Mouse (Mus musculus) lung, embryonic 14.5 days (tissue): ENCODE data around the gene Egln1. TPM values are rescaled to one million over a fixed set of nuclear protein-coding genes. Genes with fewer than 3 reads are reported as not detected.

Experiments
- ATAC-seq: fragments of 200-750 bp; cut with Nextera tagmentation; 2 replicates; pipeline ENCODE4 v1.8.0; 2017; ENCODE audit warnings: mild to moderate bottlenecking, moderate TSS enrichment, moderate library complexity; ENCODE audit not compliant: insufficient read depth
- DNase-seq: peaks from one replicate; pipeline ENCODE4 v3.0.0-alpha.2; 2015
- H3K27ac ChIP-seq: fragments of 300-500 bp; sonication (generic); 2 replicates; pipeline ENCODE4 v1.5.1; 2014; ENCODE audit warnings: low read depth, mild to moderate bottlenecking, moderate library complexity
- H3K27me3 ChIP-seq: fragments of 300-500 bp; sonication (generic); 2 replicates; pipeline ENCODE4 v1.6.1; 2014; ENCODE audit warnings: low read length, control low read depth; ENCODE audit not compliant: insufficient read depth
- H3K36me3 ChIP-seq: fragments of 300-500 bp; sonication (generic); 2 replicates; pipeline ENCODE4 v1.6.1; 2014; ENCODE audit warnings: control low read depth; ENCODE audit not compliant: insufficient read depth
- H3K4me1 ChIP-seq: fragments of 300-500 bp; sonication (generic); 2 replicates; pipeline ENCODE4 v1.6.1; 2014; ENCODE audit warnings: antibody characterized with exemption, control low read depth; ENCODE audit not compliant: insufficient read depth
- H3K4me2 ChIP-seq: fragments of 300-500 bp; sonication (generic); 2 replicates; pipeline ENCODE4 v1.6.1; 2014; ENCODE audit warnings: mild to moderate bottlenecking
- H3K4me3 ChIP-seq: fragments of 300-500 bp; sonication (generic); 2 replicates; pipeline ENCODE4 v1.5.1; 2014; ENCODE audit warnings: low read depth, low read length
- H3K9ac ChIP-seq: fragments of 300-500 bp; sonication (generic); 2 replicates; pipeline ENCODE4 v1.6.1; 2014
- H3K9me3 ChIP-seq: fragments of 300-500 bp; sonication (generic); 2 replicates; pipeline ENCODE4 v1.6.1; 2016; ENCODE audit warnings: low read depth, low read length, control low read depth
- CTCF ChIP-seq: IDR thresholded peaks from 2 replicates; pipeline ENCODE4 v1.5.1; 2016; ENCODE audit warnings: antibody characterized with exemption, low read depth
- WGBS: fragments of 180-500 bp; shearing (Covaris S2); extraction: QIAGEN DNeasy Blood & Tissue Kit; methylation state at CpG from one replicate; pipeline ENCODE4 v1.1.7; 2014; 5-methylcytosine and 5-hydroxymethylcytosine counted together
- polyA plus RNA-seq: library from polyadenylated mRNA; unstranded; fragments of >200 nt; fragmentation: Nextera tagmentation; extraction: Ambion mirVana; gene quantifications from 2 replicates; pipeline ENCODE4 v1.2.1, GENCODE M21; 2014

Gene Egln1
- polyA plus RNA-seq, 1 experiment from 2014 or later, result 14.4 TPM

- Histone ChIP-seq H3K9me3 (no peaks in the 10 kb centered on the region), H3K9ac (no peak overlapping the region), H3K4me2 (no peak overlapping the region), H3K4me1 (0 out of 2 replicates have a peak, but pooled peaks cover 7% of the 10 kb centered on the region), H3K27me3 (no peaks in the 10 kb centered on the region), H3K27ac (no peak overlapping the region), H3K36me3 (peaks cover 20% of the 10 kb centered on the region; the same call in 1 of the 2 replicates), H3K4me3 (no peak overlapping the region)
- DNase-seq, result no peak
- WGBS, result 63% methylated on average over 7 of the region's 7 CpGs
- no peak for TF ChIP-seq CTCF
- ATAC-seq, result no peak
Measured at GRCm38 (mm10) chr8:124944406-124944805, 4.7 kb downstream of the Egln1 start.

GRCm38 (mm10) chr8:124943801-124944200, 5.3 kb downstream of the Egln1 start:
- no peak overlapping the region for H3K4me2 ChIP-seq
- H3K4me3 ChIP-seq, result no peak overlapping the region
- peaks cover 26% of the 10 kb centered on the region for H3K36me3 ChIP-seq
- no peak for ATAC-seq
- no peaks in the 10 kb centered on the region for H3K9me3 ChIP-seq
- 95% methylated on average over 6 of the region's 6 CpGs for WGBS
- TF ChIP-seq CTCF, result no peak
- 0 out of 2 replicates have a peak, but pooled peaks cover 7% of the 10 kb centered on the region for H3K4me1 ChIP-seq
- no peak overlapping the region for H3K9ac ChIP-seq
- no peaks in the 10 kb centered on the region for H3K27me3 ChIP-seq
- H3K27ac ChIP-seq, result no peak overlapping the region
- no peak for DNase-seq

- ATAC-seq (no peak), DNase-seq (no peak)
- TF ChIP-seq CTCF, result no peak
- no peak overlapping the region for H3K27ac ChIP-seq
- WGBS, result 86% methylated on average over 4 of the region's 4 CpGs
- no peak overlapping the region for H3K9ac ChIP-seq
- H3K27me3 ChIP-seq, result no peaks in the 10 kb centered on the region
- H3K36me3 ChIP-seq, result peaks cover 25% of the 10 kb centered on the region
- H3K9me3 ChIP-seq, result no peaks in the 10 kb centered on the region
- no peak overlapping the region for H3K4me2 ChIP-seq
- H3K4me3 ChIP-seq, result no peak overlapping the region
- no peaks in the 10 kb centered on the region for H3K4me1 ChIP-seq
Measured at GRCm38 (mm10) chr8:124937293-124937692, 11.8 kb downstream of the Egln1 start.

- no peaks in the 10 kb centered on the region for H3K9me3 ChIP-seq
- H3K4me1 ChIP-seq, result no peaks in the 10 kb centered on the region
- peaks cover 24% of the 10 kb centered on the region for H3K36me3 ChIP-seq
- H3K4me3 ChIP-seq, result no peak overlapping the region
- H3K4me2 ChIP-seq, result no peak overlapping the region
- no peak overlapping the region for H3K9ac ChIP-seq
- WGBS, result 88% methylated on average over 10 of the region's 10 CpGs
- TF ChIP-seq CTCF, result no peak
- ATAC-seq (no peak), DNase-seq (no peak)
- no peaks in the 10 kb centered on the region for H3K27me3 ChIP-seq
- no peak overlapping the region for H3K27ac ChIP-seq
Measured at GRCm38 (mm10) chr8:124936699-124937098, 12.4 kb downstream of the Egln1 start.

GRCm38 (mm10) chr8:124935116-124935515, 14.0 kb downstream of the Egln1 start:
- H3K27me3 ChIP-seq, result no peaks in the 10 kb centered on the region
- H3K4me2 ChIP-seq, result no peak overlapping the region
- ATAC-seq (no peak), DNase-seq (no peak)
- H3K36me3 ChIP-seq, result peaks cover 16% of the 10 kb centered on the region
- TF ChIP-seq CTCF, result no peak
- H3K9me3 ChIP-seq, result no peaks in the 10 kb centered on the region
- 83% methylated on average over 5 of the region's 5 CpGs for WGBS
- no peaks in the 10 kb centered on the region for H3K4me1 ChIP-seq
- H3K9ac ChIP-seq, result no peak overlapping the region
- H3K4me3 ChIP-seq, result no peak overlapping the region
- no peak overlapping the region for H3K27ac ChIP-seq

GRCm38 (mm10) chr8:124932435-124932834, 16.7 kb downstream of the Egln1 start:
- Histone ChIP-seq H3K4me1 (no peaks in the 10 kb centered on the region), H3K4me3 (no peak overlapping the region), H3K9me3 (no peaks in the 10 kb centered on the region), H3K27me3 (no peaks in the 10 kb centered on the region), H3K9ac (no peak overlapping the region), H3K4me2 (no peak overlapping the region), H3K27ac (no peak overlapping the region), H3K36me3 (no peaks in the 10 kb centered on the region; the same call in 1 of the 2 replicates)
- WGBS, result 76% methylated on average over 3 of the region's 3 CpGs
- no peak for TF ChIP-seq CTCF
- DNase-seq (no peak), ATAC-seq (no peak)

DNA sequence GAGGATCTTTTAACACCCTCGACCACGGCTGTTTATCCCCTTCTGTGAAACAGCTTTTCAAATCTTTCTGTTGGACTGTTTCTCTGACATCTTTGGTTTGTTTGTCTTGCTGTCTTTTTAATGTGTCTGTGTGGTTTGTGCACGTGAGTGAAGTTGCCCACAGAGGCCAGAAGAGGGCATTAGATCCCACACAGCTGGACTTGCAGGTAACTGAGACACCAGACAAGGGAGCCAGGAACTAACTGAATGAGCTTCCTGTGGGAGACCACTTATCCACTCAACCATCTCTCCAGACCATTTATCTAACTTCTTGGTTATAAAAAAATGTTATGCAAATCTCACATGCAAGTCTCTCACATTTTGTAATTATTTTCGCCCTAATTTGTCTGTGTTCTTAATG, 18.5 kb downstream of the Egln1 start:
- ATAC-seq (no peak), DNase-seq (no peak)
- Histone ChIP-seq H3K9ac (no peak overlapping the region), H3K36me3 (no peaks in the 10 kb centered on the region; the same call in 1 of the 2 replicates), H3K4me1 (no peaks in the 10 kb centered on the region), H3K4me3 (no peak overlapping the region), H3K9me3 (no peaks in the 10 kb centered on the region), H3K27me3 (no peaks in the 10 kb centered on the region), H3K27ac (no peak overlapping the region), H3K4me2 (no peak overlapping the region)
- WGBS, result 71% methylated on average over 4 of the region's 4 CpGs
- peak; percentile 16; the same call in 1 of the 2 replicates for TF ChIP-seq CTCF

GRCm38 (mm10) chr8:124930086-124930485, 19.0 kb downstream of the Egln1 start:
- WGBS, result 86% methylated on average over 13 of the region's 13 CpGs

More at GRCm38 (mm10) chr8:124930086-124930485, 19.0 kb downstream of the Egln1 start:
- DNase-seq (no peak), ATAC-seq (no peak)
- no peak overlapping the region for H3K4me2 ChIP-seq
- H3K36me3 ChIP-seq, result no peaks in the 10 kb centered on the region; the same call in 1 of the 2 replicates
- H3K9me3 ChIP-seq, result no peaks in the 10 kb centered on the region
- H3K4me1 ChIP-seq, result no peaks in the 10 kb centered on the region
- no peak overlapping the region for H3K27ac ChIP-seq
- no peaks in the 10 kb centered on the region for H3K27me3 ChIP-seq
- TF ChIP-seq CTCF, result no peak
- H3K4me3 ChIP-seq, result no peak overlapping the region
- H3K9ac ChIP-seq, result no peak overlapping the region
